Mouse (Mus musculus): ENCODE measurements around the gene Yrdc. TPM values are rescaled to one million over a fixed set of nuclear protein-coding genes. Genes with fewer than 3 reads are reported as not detected.

Yrdc gene
- 2.3 TPM for polyA plus RNA-seq (2017; shearing (Covaris generic))

DNA sequence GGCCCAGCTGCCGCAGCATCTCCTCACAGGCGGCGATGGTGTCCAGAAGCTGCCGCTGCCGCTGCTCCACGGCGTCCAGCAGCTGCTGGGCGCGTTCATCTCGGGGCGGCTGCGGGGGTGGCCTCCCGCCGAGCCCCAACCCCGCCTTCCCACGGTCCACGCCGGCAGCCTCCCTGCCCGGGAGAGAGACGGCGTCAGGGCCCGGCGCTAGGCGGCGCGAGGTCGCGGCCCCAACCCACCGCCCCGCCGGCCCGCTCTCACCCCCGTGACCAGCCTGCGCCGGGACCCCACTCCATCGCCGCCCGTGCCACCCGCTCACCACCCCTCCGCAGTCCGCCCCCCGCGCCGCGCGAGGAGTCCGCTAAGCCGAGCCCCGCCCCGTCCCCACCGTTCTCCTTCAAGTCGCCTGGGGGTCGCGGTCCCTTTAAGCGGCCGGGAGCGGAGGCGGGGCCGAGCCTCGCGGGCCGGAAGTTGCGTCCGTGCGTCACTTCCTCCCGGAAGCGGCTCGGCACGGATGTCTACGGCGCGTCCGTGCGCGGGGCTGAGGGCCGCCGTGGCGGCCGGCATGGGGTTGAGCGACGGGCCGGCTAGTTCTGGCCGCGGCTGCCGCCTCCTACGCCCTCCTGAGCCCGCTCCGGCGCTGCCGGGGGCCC is at the start of gene Yrdc:
Gene Yrdc, plus strand, starts transcription at position 419 of the 653 bp plus-strand sequence.

DNA sequence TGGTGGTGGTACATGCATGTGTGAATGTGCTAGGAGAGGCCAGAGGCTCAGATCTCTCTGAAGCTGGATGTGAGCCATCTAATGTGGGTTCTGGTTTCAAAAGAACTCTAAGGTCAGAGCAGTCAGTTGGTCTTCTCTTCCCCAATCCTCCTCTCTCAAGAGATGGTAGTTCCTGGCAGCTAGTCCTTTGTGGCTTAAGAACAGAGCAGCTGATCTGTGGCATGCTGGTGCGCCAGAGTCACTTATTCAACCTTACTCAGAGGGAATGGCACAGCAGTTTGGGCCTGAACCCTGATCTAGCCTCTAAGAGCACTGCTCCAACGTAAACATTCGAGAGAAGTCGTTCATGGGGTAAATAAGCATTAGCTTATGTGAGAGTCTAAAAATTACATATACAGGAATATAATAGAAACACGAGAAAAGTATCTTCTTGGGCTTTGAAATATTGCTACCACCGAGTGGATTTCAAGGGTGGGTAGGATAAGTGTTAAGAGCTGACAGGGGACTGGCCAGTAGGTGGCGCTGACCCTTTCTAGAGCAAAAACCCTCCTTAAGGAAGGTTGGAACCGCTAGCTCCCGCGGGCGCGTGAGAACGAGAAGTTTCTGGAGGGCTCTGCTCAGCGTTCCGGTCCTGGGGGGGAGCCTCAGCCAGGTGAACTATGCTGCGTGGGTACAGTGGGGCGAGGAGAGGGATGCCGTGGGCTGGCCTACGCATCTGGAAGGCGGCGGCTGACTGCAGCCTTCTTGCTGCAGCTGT is 48.7 kb upstream of the Yrdc start, which contains the start of gene Mtf1:
Gene Mtf1, plus strand, starts transcription at position 553 of the 757 bp plus-strand sequence.

DNA sequence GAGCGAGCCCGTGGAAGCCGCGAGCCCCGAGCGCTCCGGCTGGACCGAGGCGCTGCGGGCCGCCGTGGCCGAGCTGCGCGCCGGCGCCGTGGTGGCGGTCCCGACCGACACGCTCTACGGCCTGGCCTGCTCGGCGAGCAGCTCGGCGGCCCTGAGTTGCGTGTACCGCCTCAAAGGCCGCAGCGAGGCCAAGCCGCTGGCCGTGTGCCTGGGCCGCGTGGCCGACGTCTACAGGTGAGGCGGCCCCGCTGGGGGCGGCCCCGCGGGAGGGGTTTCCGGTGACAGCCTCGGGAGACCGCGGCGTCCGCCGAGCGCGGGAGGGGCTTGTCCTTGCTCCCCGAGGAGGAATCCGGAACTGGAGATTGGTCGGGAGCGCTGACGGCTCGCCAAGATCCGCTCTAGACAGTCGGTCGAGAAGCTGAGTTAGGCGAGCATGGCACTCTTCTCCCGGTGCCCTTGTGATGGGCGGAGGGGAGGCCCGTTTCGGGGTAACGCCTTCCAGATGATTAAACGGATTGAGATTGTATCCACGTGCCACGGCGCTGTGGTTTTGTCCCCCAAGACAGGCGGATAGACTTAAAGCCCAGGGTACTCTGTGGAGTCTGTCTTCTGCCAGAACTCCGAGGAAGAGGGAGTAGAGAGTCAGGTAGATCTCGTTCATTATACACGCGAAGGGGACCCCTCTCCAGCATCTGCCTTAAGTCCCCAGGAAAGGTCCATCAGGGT is 617 bp downstream of the Yrdc start, which contains the start of gene 1110065P20Rik:
Gene 1110065P20Rik, minus strand, starts transcription at position 264 of the 726 bp plus-strand sequence.

DNA sequence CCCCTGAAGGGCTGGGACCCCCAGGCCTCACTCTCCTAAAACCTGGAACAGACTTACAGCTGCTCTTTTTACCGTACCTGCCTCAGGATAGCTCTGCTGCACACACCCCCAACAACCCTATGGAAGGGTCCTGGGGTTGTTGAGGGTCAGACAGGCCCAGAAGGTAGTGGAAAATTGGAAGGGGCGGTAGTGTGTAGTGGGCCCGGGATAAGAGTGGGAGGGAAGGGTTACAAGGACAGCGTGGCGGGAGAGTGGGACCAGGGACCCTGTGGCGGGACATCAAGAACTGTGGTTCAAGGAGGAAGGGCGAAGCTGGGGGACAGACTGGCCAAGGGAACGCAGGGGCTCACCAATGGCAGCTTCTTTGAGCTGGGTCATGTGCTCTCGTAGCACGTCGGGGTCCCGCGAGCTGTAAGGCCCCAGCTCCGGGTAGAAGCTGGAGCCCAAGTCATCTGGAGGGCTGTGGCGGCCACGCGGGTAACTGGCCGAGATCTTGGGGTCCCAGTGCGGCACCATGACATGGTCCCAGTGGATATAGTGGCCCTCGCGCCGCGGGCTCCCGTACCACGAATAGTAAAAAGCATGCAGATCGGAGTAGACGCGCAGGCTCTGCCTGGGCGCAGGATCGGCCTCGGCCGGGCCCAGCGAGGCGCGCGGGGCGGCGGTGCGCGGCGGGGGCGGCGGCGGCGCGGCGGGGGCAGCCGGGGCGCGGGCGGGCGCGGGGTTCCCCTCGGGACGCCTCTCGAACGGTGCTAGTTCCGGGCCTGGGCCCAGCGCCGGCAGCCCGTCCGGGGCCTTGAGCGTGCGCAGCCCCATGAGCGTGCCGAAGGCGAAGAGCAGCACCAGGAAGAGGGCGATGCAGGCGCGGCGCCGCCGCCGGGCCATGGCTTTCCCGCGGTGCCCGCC is 11.1 kb downstream of the Yrdc start, which contains the start of gene Maneal:
Gene Maneal, minus strand, starts transcription at position 889 of the 906 bp plus-strand sequence.

DNA sequence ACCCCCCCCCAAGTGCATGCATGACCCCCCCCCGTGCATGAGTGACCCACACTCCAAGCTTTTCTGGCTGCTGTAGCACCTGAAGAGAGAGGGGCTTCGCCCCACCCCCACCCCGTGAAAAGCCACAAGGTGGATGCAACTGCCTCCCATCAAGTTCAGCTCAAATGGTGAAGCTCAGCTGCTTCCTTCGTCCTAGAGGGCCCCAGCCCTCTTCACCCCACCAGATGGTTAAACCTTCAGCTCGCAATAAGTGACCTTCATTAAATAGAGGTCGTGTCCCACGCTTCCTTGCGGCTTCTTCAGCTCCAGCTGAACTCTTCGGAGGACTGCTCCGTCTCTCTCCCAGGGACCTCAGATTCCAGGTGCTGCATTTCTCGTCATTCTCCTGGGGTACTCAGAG is 30.1 kb downstream of the Yrdc start, which contains the start of gene Epha10:
Gene Epha10, plus strand, starts transcription at position 301 of the 400 bp plus-strand sequence.

Other genes starting within 250 kb of the Yrdc start
- gene 3100002H09Rik, start 239.9 kb upstream of the Yrdc start, polyA plus RNA-seq (2017; shearing (Covaris generic)), result not detected
- not detected for gene Pou3f1, start 193.9 kb upstream of the Yrdc start, polyA plus RNA-seq (2017; shearing (Covaris generic))
- 76.9 TPM for gene Utp11, start 157.1 kb upstream of the Yrdc start, polyA plus RNA-seq (2017; shearing (Covaris generic))
- gene Fhl3, start 150.0 kb upstream of the Yrdc start, polyA plus RNA-seq (2017; shearing (Covaris generic)), result 0.82 TPM
- 141 TPM for gene Sf3a3, start 135.9 kb upstream of the Yrdc start, polyA plus RNA-seq (2017; shearing (Covaris generic))
- gene Inpp5b, start 108.8 kb upstream of the Yrdc start, polyA plus RNA-seq (2017; shearing (Covaris generic)), result 151 TPM
- gene Mtf1, start 48.6 kb upstream of the Yrdc start, polyA plus RNA-seq (2017; shearing (Covaris generic)), result 26.5 TPM
- 4.4 TPM for gene 1110065P20Rik, start 517 bp downstream of the Yrdc start, polyA plus RNA-seq (2017; shearing (Covaris generic))
- 0.24 TPM for gene Maneal, start 11.5 kb downstream of the Yrdc start, polyA plus RNA-seq (2017; shearing (Covaris generic))
- gene Epha10, start 30.2 kb downstream of the Yrdc start, polyA plus RNA-seq (2017; shearing (Covaris generic)), result not detected
- gene 9930104L06Rik, start 86.4 kb downstream of the Yrdc start, polyA plus RNA-seq (2017; shearing (Covaris generic)), result 19.3 TPM
- 11.3 TPM for gene Cdca8, start 88.6 kb downstream of the Yrdc start, polyA plus RNA-seq (2017; shearing (Covaris generic))
- gene Rspo1, start 135.8 kb downstream of the Yrdc start, polyA plus RNA-seq (2017; shearing (Covaris generic)), result not detected
- gene Gnl2, start 165.9 kb downstream of the Yrdc start, polyA plus RNA-seq (2017; shearing (Covaris generic)), result 104 TPM
- gene Dnali1, start 215.0 kb downstream of the Yrdc start, polyA plus RNA-seq (2017; shearing (Covaris generic)), result not detected
- gene Snip1, start 216.0 kb downstream of the Yrdc start, polyA plus RNA-seq (2017; shearing (Covaris generic)), result 10.7 TPM
- 55.0 TPM for gene Meaf6, start 234.5 kb downstream of the Yrdc start, polyA plus RNA-seq (2017; shearing (Covaris generic))

All from CD4-positive, CD25-positive, alpha-beta regulatory T cell, adult 9 weeks (primary cell).